Mouse (Mus musculus) intestine, postnatal 0 days (tissue): ENCODE data around the gene Qsox2. TPM values are rescaled to one million over a fixed set of nuclear protein-coding genes. Genes with fewer than 3 reads are reported as not detected.

ENCODE experiments used
- ATAC-seq: fragments of 200-750 bp; cut with Nextera tagmentation; 2 replicates; pipeline ENCODE4 v1.8.0; 2017; ENCODE audit warnings: mild to moderate bottlenecking, moderate TSS enrichment, moderate library complexity
- H3K27ac ChIP-seq: fragments of 300-500 bp; sonication (generic); 2 replicates; pipeline ENCODE4 v1.5.1; 2014; ENCODE audit warnings: mild to moderate bottlenecking, low read depth, low read length, moderate library complexity
- H3K27me3 ChIP-seq: fragments of 300-500 bp; sonication (generic); replicated peaks from 2 replicates; pipeline ENCODE4 v1.6.1; 2014; ENCODE audit warnings: low read length, mixed read lengths; ENCODE audit not compliant: control insufficient read depth, insufficient read depth
- H3K36me3 ChIP-seq: fragments of 300-500 bp; sonication (generic); 2 replicates; pipeline ENCODE4 v1.6.1; 2014; ENCODE audit warnings: mild to moderate bottlenecking, moderate library complexity; ENCODE audit not compliant: control insufficient read depth, insufficient read depth
- H3K4me1 ChIP-seq: fragments of 300-500 bp; sonication (generic); replicated peaks from 2 replicates; pipeline ENCODE4 v1.6.1; 2014; ENCODE audit warnings: antibody characterized with exemption, low read length, mixed read lengths; ENCODE audit not compliant: control insufficient read depth, insufficient read depth
- H3K4me2 ChIP-seq: fragments of 300-500 bp; sonication (generic); replicated peaks from 2 replicates; pipeline ENCODE4 v1.6.1; 2014; ENCODE audit warnings: low read depth, mild to moderate bottlenecking, moderate library complexity
- H3K4me3 ChIP-seq: fragments of 300-500 bp; sonication (generic); 2 replicates; pipeline ENCODE4 v1.5.1; 2014; ENCODE audit warnings: low read depth, low read length
- H3K9ac ChIP-seq: fragments of 300-500 bp; sonication (generic); 2 replicates; pipeline ENCODE4 v1.6.1; 2014; ENCODE audit warnings: mild to moderate bottlenecking, low read depth, low read length
- H3K9me3 ChIP-seq: fragments of 300-500 bp; sonication (generic); 2 replicates; pipeline ENCODE4 v1.6.1; 2016; ENCODE audit warnings: mixed run types; ENCODE audit not compliant: control insufficient read depth
- CTCF ChIP-seq: sonication (generic); IDR thresholded peaks from 2 replicates; pipeline ENCODE4 v1.5.1; 2016; ENCODE audit warnings: low read depth, mild to moderate bottlenecking, control low read depth, antibody characterized with exemption, moderate library complexity
- WGBS: fragments of 180-500 bp; shearing (Covaris S2); extraction: QIAGEN DNeasy Blood & Tissue Kit; methylation state at CpG from one replicate; pipeline ENCODE4 v1.1.7; 2014; 5-methylcytosine and 5-hydroxymethylcytosine counted together
- polyA plus RNA-seq: library from polyadenylated mRNA; unstranded; fragments of >200 nt; fragmentation: Nextera tagmentation; extraction: Ambion mirVana; gene quantifications from 2 replicates; pipeline ENCODE4 v1.2.1, GENCODE M21; 2015

Gene Qsox2
- polyA plus RNA-seq, 1 experiment from 2014 or later: 7.5 TPM

DNA sequence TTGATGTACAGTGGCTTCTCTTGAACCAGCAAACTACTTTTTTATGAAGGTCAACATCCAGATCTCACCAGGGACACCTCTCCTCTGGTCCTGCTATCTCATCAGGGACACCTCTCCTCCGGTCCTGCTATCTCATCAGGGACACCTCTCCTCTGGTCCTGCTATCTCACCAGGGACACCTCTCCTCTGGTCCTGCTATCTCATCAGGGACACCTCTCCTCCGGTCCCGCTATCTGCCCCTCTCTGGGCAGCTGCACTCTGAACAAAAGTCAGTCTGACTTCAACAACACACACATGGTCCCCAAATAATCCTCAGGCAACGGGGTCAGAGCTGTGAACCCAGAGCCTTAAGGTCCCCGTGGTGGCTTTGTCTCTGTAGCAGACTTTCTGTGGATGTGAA, 60.6 kb downstream of the Qsox2 start:
- Histone ChIP-seq H3K4me3 (no peak overlapping the region), H3K9me3 (no peaks in the 10 kb centered on the region), H3K9ac (no peak overlapping the region), H3K4me2 (no peak overlapping the region), H3K4me1 (0 out of 2 replicates have a peak, but pooled peaks cover 3% of the 10 kb centered on the region), H3K27me3 (no peaks in the 10 kb centered on the region), H3K36me3 (no peaks in the 10 kb centered on the region), H3K27ac (no peak overlapping the region)
- 54% methylated on average over 5 of the region's 5 CpGs for WGBS
- TF ChIP-seq CTCF: no peak
- ATAC-seq: no peak

DNA sequence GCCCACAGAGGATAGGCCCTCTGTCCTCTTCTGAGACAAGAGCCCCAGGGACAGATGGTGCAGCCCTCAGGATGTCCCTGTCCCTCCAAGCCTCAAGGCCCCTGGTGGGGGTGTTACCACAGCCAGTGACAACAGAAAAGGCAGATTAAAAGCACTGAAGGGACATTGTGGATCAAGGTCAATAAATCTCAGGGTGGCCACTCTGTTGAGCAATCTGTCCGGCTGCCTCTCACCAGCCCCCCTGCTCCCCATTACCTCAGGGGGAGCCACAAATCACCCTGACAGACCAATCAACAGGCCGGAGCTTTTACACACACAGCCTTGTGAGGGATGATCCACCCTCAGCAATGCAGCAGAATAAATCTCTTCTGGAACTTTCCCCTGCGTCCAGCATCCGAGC, 62.1 kb downstream of the Qsox2 start:
- no peaks in the 10 kb centered on the region for H3K36me3 ChIP-seq
- 0 out of 2 replicates have a peak, but pooled peaks cover 3% of the 10 kb centered on the region for H3K4me1 ChIP-seq
- no peaks in the 10 kb centered on the region for H3K27me3 ChIP-seq
- 24% methylated on average over 4 of the region's 4 CpGs for WGBS
- no peak for TF ChIP-seq CTCF
- no peak for ATAC-seq
- H3K4me3 ChIP-seq: no peak overlapping the region
- no peak overlapping the region for H3K9ac ChIP-seq
- no peak overlapping the region for H3K4me2 ChIP-seq
- H3K27ac ChIP-seq: no peak overlapping the region
- no peaks in the 10 kb centered on the region for H3K9me3 ChIP-seq

DNA sequence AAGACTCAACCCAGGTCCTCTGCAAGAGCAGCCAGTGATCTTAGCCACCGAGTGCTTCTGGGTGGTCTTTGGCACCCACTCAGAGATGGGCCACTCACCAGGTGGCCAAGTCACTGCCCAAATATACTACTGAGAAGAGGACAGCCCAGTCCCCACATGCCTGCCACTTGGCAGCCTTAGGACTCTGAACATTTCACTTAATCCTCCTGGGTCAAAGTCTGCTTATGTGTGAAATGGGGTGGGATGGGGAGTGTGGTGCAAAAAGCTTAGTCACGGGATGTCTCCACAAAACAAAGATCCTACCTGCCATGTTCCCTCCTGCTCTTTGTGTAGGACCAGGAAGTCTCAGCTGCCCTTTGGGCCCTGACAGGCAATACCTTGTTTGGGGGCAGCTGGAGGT, 65.2 kb downstream of the Qsox2 start:
- no peak overlapping the region for H3K4me2 ChIP-seq
- H3K36me3 ChIP-seq: no peaks in the 10 kb centered on the region
- TF ChIP-seq CTCF: no peak
- 64% methylated on average over 2 of the region's 2 CpGs for WGBS
- H3K9ac ChIP-seq: no peak overlapping the region
- H3K4me1 ChIP-seq: 0 out of 2 replicates have a peak, but pooled peaks cover 3% of the 10 kb centered on the region
- H3K9me3 ChIP-seq: no peaks in the 10 kb centered on the region
- no peaks in the 10 kb centered on the region for H3K27me3 ChIP-seq
- no peak overlapping the region for H3K4me3 ChIP-seq
- peak; percentile 66 for ATAC-seq
- no peak overlapping the region for H3K27ac ChIP-seq

DNA sequence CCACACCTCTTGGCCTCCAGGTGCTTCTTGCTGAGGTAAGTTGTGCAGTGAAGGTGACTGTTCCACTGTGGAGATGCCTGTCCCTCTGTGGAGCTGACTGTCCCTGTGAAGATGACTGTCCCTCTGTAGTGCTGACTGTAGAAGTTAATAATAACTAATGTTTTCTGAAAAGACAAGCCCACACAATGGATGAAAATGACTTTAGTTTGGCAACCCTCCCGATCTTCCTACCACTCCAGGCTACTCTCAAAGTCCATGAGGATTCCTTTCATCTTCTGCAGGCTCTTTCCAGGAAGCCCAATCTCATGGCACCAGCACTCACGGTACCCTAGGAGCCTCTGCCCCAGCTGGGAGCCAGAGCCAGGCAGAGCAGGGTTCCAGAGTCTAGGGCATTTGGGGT, 66.9 kb downstream of the Qsox2 start:
- Histone ChIP-seq H3K36me3 (no peaks in the 10 kb centered on the region), H3K9me3 (no peaks in the 10 kb centered on the region), H3K4me3 (no peak overlapping the region), H3K4me1 (0 out of 2 replicates have a peak, but pooled peaks cover 3% of the 10 kb centered on the region), H3K27ac (no peak overlapping the region), H3K4me2 (no peak overlapping the region), H3K27me3 (no peaks in the 10 kb centered on the region), H3K9ac (no peak overlapping the region)
- ATAC-seq: no peak
- 42% methylated on average over 2 of the region's 2 CpGs for WGBS
- no peak for TF ChIP-seq CTCF

DNA sequence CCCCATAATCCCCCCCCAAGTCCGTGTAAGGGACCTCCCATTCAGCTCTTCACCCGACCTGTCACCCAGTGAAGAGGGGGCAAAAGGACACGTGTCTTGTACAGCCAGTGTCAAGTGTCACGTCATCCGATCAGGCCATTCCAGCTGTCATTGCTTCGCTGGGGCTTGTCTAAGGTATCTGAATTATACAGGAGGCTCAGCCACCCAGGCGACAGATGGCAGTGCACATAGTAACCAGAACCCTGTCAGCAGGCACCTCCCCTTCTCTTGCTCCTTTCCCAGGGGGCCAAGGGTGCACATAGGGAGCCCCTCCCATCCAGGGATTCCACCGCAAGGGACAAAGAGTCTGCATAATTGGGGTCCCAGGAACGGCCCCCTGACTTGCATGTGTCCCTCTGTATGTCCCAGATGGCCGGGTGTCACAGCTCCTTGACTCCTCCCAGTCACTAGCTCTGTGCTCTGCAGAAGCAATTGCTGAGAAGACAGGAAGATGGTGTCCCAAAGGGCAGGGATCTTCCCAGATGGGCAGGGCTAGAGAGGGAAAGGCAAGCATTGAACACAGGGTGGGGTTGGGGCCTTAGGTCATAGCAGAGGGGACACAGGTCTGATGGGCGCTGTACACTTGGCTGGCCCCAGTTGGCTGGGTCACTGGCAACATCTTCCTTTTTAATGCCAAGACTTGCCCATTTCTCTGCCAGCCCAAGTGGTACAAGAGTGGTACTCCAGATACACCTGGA, 68.3 kb downstream of the Qsox2 start:
- Histone ChIP-seq H3K4me3 (no peak overlapping the region), H3K9ac (no peak overlapping the region), H3K4me2 (no peak overlapping the region), H3K4me1 (0 out of 2 replicates have a peak, but pooled peaks cover 3% of the 10 kb centered on the region), H3K27me3 (no peaks in the 10 kb centered on the region), H3K9me3 (no peaks in the 10 kb centered on the region), H3K36me3 (no peaks in the 10 kb centered on the region), H3K27ac (no peak overlapping the region)
- 35% methylated on average over 11 of the region's 11 CpGs for WGBS
- no peak for ATAC-seq
- no peak for TF ChIP-seq CTCF

DNA sequence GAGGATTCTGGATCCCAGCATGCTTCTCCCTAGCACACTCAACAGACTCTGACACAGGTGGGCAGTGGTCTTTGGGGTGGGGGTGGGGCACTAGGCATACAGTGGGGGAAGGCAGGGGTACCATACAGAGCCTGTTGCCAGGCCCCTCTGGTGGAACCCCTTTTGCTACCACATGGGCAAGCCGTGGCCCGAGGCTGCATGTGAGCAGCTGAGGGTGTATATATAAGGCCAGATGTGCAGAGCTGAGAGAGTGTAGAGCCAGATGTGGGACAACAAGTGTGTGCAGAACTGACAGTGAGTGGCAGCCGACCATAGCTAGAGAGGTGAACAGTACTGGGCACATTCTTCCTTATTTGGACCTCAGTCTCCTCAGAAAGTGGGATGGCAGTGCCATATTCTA, 70.4 kb downstream of the Qsox2 start:
- Histone ChIP-seq H3K27me3 (no peaks in the 10 kb centered on the region), H3K27ac (no peak overlapping the region), H3K9me3 (no peaks in the 10 kb centered on the region), H3K9ac (no peak overlapping the region), H3K4me3 (no peak overlapping the region), H3K36me3 (no peaks in the 10 kb centered on the region), H3K4me1 (0 out of 2 replicates have a peak, but pooled peaks cover under 1% of the 10 kb centered on the region), H3K4me2 (no peak overlapping the region)
- ATAC-seq: no peak
- WGBS: 70% methylated on average over 3 of the region's 3 CpGs
- no peak for TF ChIP-seq CTCF

Other genes with a start within 250 kb of the Qsox2 start
- 45.8 TPM in 2 replicates for gene Ubac1, start 215.8 kb downstream of the Qsox2 start, polyA plus RNA-seq
- 14.1 and 14.2 TPM in 2 replicates for gene Nacc2, start 114.3 kb downstream of the Qsox2 start, polyA plus RNA-seq
- 0.10 TPM in 1 of 2 replicates, not detected in the other for gene Lhx3, start 29.2 kb downstream of the Qsox2 start, polyA plus RNA-seq
- gene Ccdc187, start 57.0 kb upstream of the Qsox2 start, polyA plus RNA-seq: 0.09 and 0.21 TPM in 2 replicates
- gene Gpsm1, start 78.0 kb upstream of the Qsox2 start, polyA plus RNA-seq: 6.3 and 6.9 TPM in 2 replicates
- gene Dnlz, start 114.6 kb upstream of the Qsox2 start, polyA plus RNA-seq: 16.4 and 17.0 TPM in 2 replicates
- 0.26 and 0.33 TPM in 2 replicates for gene Card9, start 123.4 kb upstream of the Qsox2 start, polyA plus RNA-seq
- 5.6 and 6.7 TPM in 2 replicates for gene Snapc4, start 143.1 kb upstream of the Qsox2 start, polyA plus RNA-seq
- 45.6 and 49.3 TPM in 2 replicates for gene Entr1, start 151.8 kb upstream of the Qsox2 start, polyA plus RNA-seq
- gene Pmpca, start 151.8 kb upstream of the Qsox2 start, polyA plus RNA-seq: 46.4 and 47.6 TPM in 2 replicates
- gene Inpp5e, start 171.7 kb upstream of the Qsox2 start, polyA plus RNA-seq: 6.8 TPM in 2 replicates
- gene Sec16a, start 207.7 kb upstream of the Qsox2 start, polyA plus RNA-seq: 17.4 and 18.3 TPM in 2 replicates